ENCODE assay signal across 9 mouse cellular contexts in genomic region chr11:57786616-57787418, GRCm38 (mm10). TPM values are rescaled to one million over a fixed set of nuclear protein-coding genes. Genes with fewer than 3 reads are reported as not detected.
DNase-seq lines count a peak whose midpoint lies in the region; ATAC-seq and TF ChIP-seq lines count a peak whose summit lies in the region.
"Had no signal": no experiment of that assay in that cellular context is flagged by ENCODE, and none has a peak within 500 bp of the region (broad histone marks: within the 10 kb centered on the region; RNA-seq: fewer than 3 reads in every experiment).

No protein-coding gene starts in this region.

- peak; percentile 60; the same call in 1 of the 2 replicates for ATAC-seq in forebrain, embryonic 12.5 days (ENCODE audit: low FRiP score)
- ATAC-seq in erythroblast, adult 5-6 weeks (replicated peaks; ENCODE audit: low FRiP score, poor library complexity, severe bottlenecking) = no peak

- peaks cover 16% of the 10 kb centered on the region for H3K4me1 ChIP-seq in forebrain, embryonic 12.5 days

- intact Hi-C loops in gastrocnemius, adult 2 months (cut with DNase I) = no loop called here
- intact Hi-C loops in left cerebral cortex, postnatal 4 days (cut with DNase I) = no loop called here

- WGBS in forebrain, embryonic 12.5 days = 29% methylated on average over 18 of the region's 18 CpGs

- no peak for TF ChIP-seq POLR2A in brain, embryonic 14.5 days (IDR thresholded peaks at IDR 0.05; ENCODE audit: borderline replicate concordance, extremely low read depth, insufficient read depth, insufficient read length, poor library complexity, severe bottlenecking)

- peak; percentile 45 for DNase-seq in gastrocnemius, adult 2 months
- DNase-seq in gastrocnemius, adult 18-20 months (ENCODE audit: low spot score) = no peak
- DNase-seq in brain, embryonic 14.5 days (ENCODE audit: low read depth) = peak; percentile 82
- peak; percentile 19 for DNase-seq in kidney, adult 9 months
- peak; percentile 66 for DNase-seq in left cerebral cortex, postnatal 4 days
- peak; percentile 23 for DNase-seq in retina, postnatal 7 days (ENCODE audit: low read depth, low spot score)

- H3K9ac ChIP-seq in forebrain, embryonic 12.5 days = peak overlapping the region; percentile 36; the same call in 1 of the 2 replicates

- 0 out of 2 replicates have a peak overlapping the region, but pooled peaks have one; percentile 17 for H3K4me3 ChIP-seq in gastrocnemius, adult 2 months
- H3K4me3 ChIP-seq in forebrain, embryonic 12.5 days (replicated peaks) = no peak overlapping the region

- H3K9me3 ChIP-seq in forebrain, embryonic 12.5 days = no peaks in the 10 kb centered on the region

- H3K27ac ChIP-seq in gastrocnemius, adult 2 months = peak overlapping the region; percentile 63
- H3K27ac ChIP-seq in forebrain, embryonic 12.5 days = 0 out of 2 replicates have a peak overlapping the region, but pooled peaks have one; percentile 31
- H3K27ac ChIP-seq: macrophage had no signal

- TF ChIP-seq CTCF in gastrocnemius, adult 2 months (IDR thresholded peaks at IDR 0.05) = peak; percentile 51
- TF ChIP-seq CTCF in brain, embryonic 14.5 days (IDR thresholded peaks at IDR 0.05; ENCODE audit: borderline replicate concordance, extremely low read depth, insufficient read depth, insufficient read length) = peak; percentile 49; the same call in 1 of the 2 replicates

- H3K4me2 ChIP-seq in forebrain, embryonic 12.5 days = no peak overlapping the region

- peaks cover 38% of the 10 kb centered on the region for H3K27me3 ChIP-seq in forebrain, embryonic 12.5 days

- 0 out of 2 replicates have a peak, but pooled peaks cover 4% of the 10 kb centered on the region for H3K36me3 ChIP-seq in forebrain, embryonic 12.5 days (replicated peaks)

RNA-seq across cellular contexts. Expression of gene Sap30l, which starts 14.6 kb away (rescaled TPM):
- 10 to 100 TPM; 46.5 to 47.6 TPM for total RNA-seq in gastrocnemius, adult 2 months (2021)
- total RNA-seq in gastrocnemius, adult 18-20 months (2021) = 10 to 100 TPM; 49.7 to 54.2 TPM
- 29.3 and 30.9 TPM in 2 replicates for polyA plus RNA-seq in brain, embryonic 14.5 days (2012; rRNA removed)
- polyA plus RNA-seq in forebrain, embryonic 12.5 days (2016; fragmentation: Nextera tagmentation; extraction: Ambion mirVana) = 12.5 and 15.0 TPM in 2 replicates
- 10 to 100 TPM; 32.0 to 35.3 TPM for total RNA-seq in left cerebral cortex, postnatal 4 days (2021)
- 4.8 and 7.9 TPM in 2 replicates for total RNA-seq in erythroblast, adult 5-6 weeks (2015; ENCODE audit: low replicate concordance)
- total RNA-seq in erythroblast, adult 5-6 weeks (2017; ENCODE audit: low replicate concordance) = 4.4 and 4.7 TPM in 2 replicates

RNA-seq across cellular contexts. Expression of gene Hand1, which starts 45.8 kb away (rescaled TPM):
- not detected for total RNA-seq in gastrocnemius, adult 2 months (2021)
- not detected for total RNA-seq in gastrocnemius, adult 18-20 months (2021)
- polyA plus RNA-seq in brain, embryonic 14.5 days (2012; rRNA removed) = 0.04 TPM in 1 of 2 replicates, not detected in the other
- polyA plus RNA-seq in forebrain, embryonic 12.5 days (2016; fragmentation: Nextera tagmentation; extraction: Ambion mirVana) = not detected in 2 replicates
- total RNA-seq in left cerebral cortex, postnatal 4 days (2021) = not detected
- total RNA-seq in erythroblast, adult 5-6 weeks (2015; ENCODE audit: low replicate concordance) = not detected in 2 replicates
- not detected in 2 replicates for total RNA-seq in erythroblast, adult 5-6 weeks (2017; ENCODE audit: low replicate concordance)
- polyA plus RNA-seq: macrophage had no signal
